Mouse (Mus musculus) myocyte (in vitro differentiated cells): ENCODE measurements at regions not wholly inside any gene's neighbourhood (a gene's known extent, or its start where the extent isn't known, plus 50 kb on each side); places are given as distances from the start of the nearest gene placed in this dataset.

ENCODE experiments used
- H3K27me3 ChIP-seq: one replicate; pipeline ENCODE4 v1.6.1; 2011; ENCODE audit not compliant: control insufficient read depth, insufficient read depth, insufficient read length
- H3K36me3 ChIP-seq: one replicate; pipeline ENCODE4 v1.6.1; 2011; ENCODE audit not compliant: control insufficient read depth, insufficient read depth
- H3K4me2 ChIP-seq: one replicate; pipeline ENCODE4 v1.6.1; 2011; ENCODE audit warnings: low read depth, control low read depth
- H3K4me3 ChIP-seq: one replicate; pipeline ENCODE4 v1.5.1; 2011; ENCODE audit warnings: mild to moderate bottlenecking, control low read depth, moderate library complexity
- H3K79me2 ChIP-seq: one replicate; pipeline ENCODE4 v1.6.1; 2011; ENCODE audit not compliant: control insufficient read depth, insufficient read depth
- H3ac ChIP-seq: one replicate; pipeline ENCODE4 v1.6.1; 2011; ENCODE audit not compliant: control insufficient read depth, insufficient read length
- CEBPB ChIP-seq: IDR thresholded peaks from 2 replicates; pipeline ENCODE4 v1.6.1; 2011; ENCODE audit warnings: mild to moderate bottlenecking, moderate library complexity; ENCODE audit not compliant: poor library complexity, insufficient read depth, severe bottlenecking
- E2F4 ChIP-seq: IDR thresholded peaks from one replicate; pipeline ENCODE4 v1.6.1; 2011; ENCODE audit warnings: mild to moderate bottlenecking, control low read depth, moderate library complexity; ENCODE audit not compliant: insufficient read depth
- MAX ChIP-seq: IDR thresholded peaks from one replicate; pipeline ENCODE4 v1.6.1; 2011; ENCODE audit warnings: low read depth, mild to moderate bottlenecking, control low read depth
- MYOD1 ChIP-seq, 3 experiments: IDR thresholded peaks; one replicate each; pipeline ENCODE4 v1.6.1; 2011; ENCODE audit warnings: control low read depth in 2 of 3, low read depth in 2 of 3, mild to moderate bottlenecking in 2 of 3, moderate library complexity in 1 of 3; ENCODE audit not compliant: insufficient read length in 2 of 3, control insufficient read depth in 1 of 3
- MYOG ChIP-seq, 3 experiments: IDR thresholded peaks; one replicate each; pipeline ENCODE4 v1.6.1; 2011; ENCODE audit warnings: control low read depth in 2 of 3, low read depth in 2 of 3, mild to moderate bottlenecking in 2 of 3; ENCODE audit not compliant: insufficient read length in 2 of 3, control insufficient read depth in 1 of 3, insufficient read depth in 1 of 3
- POLR2A ChIP-seq: IDR thresholded peaks from one replicate; pipeline ENCODE4 v1.6.1; 2011; ENCODE audit warnings: low read depth, mild to moderate bottlenecking, control low read depth, moderate library complexity; ENCODE audit not compliant: insufficient read length
- POLR2AphosphoS2 ChIP-seq: IDR thresholded peaks from one replicate; pipeline ENCODE4 v1.6.1; 2011; ENCODE audit warnings: low read depth, control low read depth; ENCODE audit not compliant: insufficient read length
- REST ChIP-seq: IDR thresholded peaks from one replicate; pipeline ENCODE4 v1.6.1; 2011; ENCODE audit warnings: mild to moderate bottlenecking, control low read depth, moderate library complexity; ENCODE audit not compliant: insufficient read depth, insufficient read length
- SRF ChIP-seq: IDR thresholded peaks from one replicate; pipeline ENCODE4 v1.6.1; 2011; ENCODE audit warnings: low read depth; ENCODE audit not compliant: control insufficient read depth, insufficient read length
- TCF12 ChIP-seq: IDR thresholded peaks from one replicate; pipeline ENCODE4 v1.6.1; 2011; ENCODE audit warnings: mild to moderate bottlenecking, control low read depth; ENCODE audit not compliant: poor library complexity, insufficient read depth, severe bottlenecking
- TCF3 ChIP-seq: IDR thresholded peaks from one replicate; pipeline ENCODE4 v1.6.1; 2011; ENCODE audit warnings: low read depth, control low read depth; ENCODE audit not compliant: insufficient read length
- USF1 ChIP-seq: IDR thresholded peaks from one replicate; pipeline ENCODE4 v1.6.1; 2011; ENCODE audit warnings: low read depth, mild to moderate bottlenecking, control low read depth, moderate library complexity

- H3K4me2 ChIP-seq: no peak overlapping the region
- no peak overlapping the region for H3ac ChIP-seq
- no peak for TF ChIP-seq MAX
- TF ChIP-seq REST: no peak
- TF ChIP-seq MYOG (IDR thresholded peaks at IDR 0.05; ENCODE audit: control insufficient read depth in 1 of 3, insufficient read depth in 1 of 3, insufficient read length in 2 of 3, low read depth in 2 of 3): no peak
- no peak for TF ChIP-seq MYOD1 (IDR thresholded peaks at IDR 0.05; ENCODE audit: control insufficient read depth in 1 of 3, insufficient read length in 2 of 3, low read depth in 2 of 3)
- TF ChIP-seq POLR2AphosphoS2: no peak
- no peak for TF ChIP-seq E2F4
- no peak for TF ChIP-seq USF1
- TF ChIP-seq TCF12: no peak
- TF ChIP-seq SRF: no peak
- TF ChIP-seq TCF3: no peak
- no peak for TF ChIP-seq CEBPB
- no peaks in the 10 kb centered on the region for H3K27me3 ChIP-seq
- no peaks in the 10 kb centered on the region for H3K79me2 ChIP-seq
- H3K4me3 ChIP-seq: no peak overlapping the region
- no peaks in the 10 kb centered on the region for H3K36me3 ChIP-seq
These were observed 119.1 kb downstream of the Tbx4 start for GRCm38 (mm10) chr11:86005284-86005683.

GRCm38 (mm10) chr11:86005899-86006445, 119.8 kb downstream of the Tbx4 start:
- no peak overlapping the region for H3K4me3 ChIP-seq
- no peak overlapping the region for H3K4me2 ChIP-seq
- no peaks in the 10 kb centered on the region for H3K36me3 ChIP-seq
- TF ChIP-seq MAX (no peak), POLR2A (no peak), MYOD1 (IDR thresholded peaks at IDR 0.05; ENCODE audit: control insufficient read depth in 1 of 3, insufficient read length in 2 of 3, low read depth in 2 of 3) (no peak), MYOG (IDR thresholded peaks at IDR 0.05; ENCODE audit: control insufficient read depth in 1 of 3, insufficient read depth in 1 of 3, insufficient read length in 2 of 3, low read depth in 2 of 3) (no peak), TCF3 (no peak), E2F4 (no peak), TCF12 (no peak), REST (no peak), CEBPB (no peak), SRF (no peak)
- H3ac ChIP-seq: no peak overlapping the region
- H3K27me3 ChIP-seq: no peaks in the 10 kb centered on the region
- no peaks in the 10 kb centered on the region for H3K79me2 ChIP-seq

DNA sequence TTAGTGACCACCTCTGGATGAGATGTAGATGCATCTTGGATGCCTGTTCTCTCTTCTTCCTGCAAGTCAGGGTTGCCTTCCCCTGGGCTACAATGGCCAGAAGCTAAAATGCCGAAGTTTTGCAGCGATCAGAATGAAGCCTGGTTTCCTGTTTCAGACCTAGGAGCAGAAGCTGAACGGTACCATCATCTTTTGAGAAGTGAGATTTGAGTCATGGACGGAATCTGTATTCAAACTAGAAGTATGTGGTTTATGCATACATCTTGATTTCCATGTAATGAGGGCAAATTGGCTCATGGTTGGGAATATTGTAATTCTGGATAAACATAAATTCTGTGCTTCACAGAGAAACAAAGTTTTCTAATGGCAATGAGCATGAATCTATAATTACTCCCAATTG, 120.6 kb downstream of the Tbx4 start:
- Histone ChIP-seq H3ac (no peak overlapping the region), H3K36me3 (no peaks in the 10 kb centered on the region), H3K27me3 (no peaks in the 10 kb centered on the region), H3K79me2 (no peaks in the 10 kb centered on the region), H3K4me3 (no peak overlapping the region), H3K4me2 (no peak overlapping the region)
- TF ChIP-seq REST: no peak
- TF ChIP-seq TCF3: no peak
- no peak for TF ChIP-seq POLR2A
- TF ChIP-seq E2F4: no peak
- no peak for TF ChIP-seq SRF
- TF ChIP-seq USF1: no peak
- TF ChIP-seq POLR2AphosphoS2: no peak
- TF ChIP-seq TCF12: no peak
- TF ChIP-seq MYOD1 (IDR thresholded peaks at IDR 0.05; ENCODE audit: control insufficient read depth in 1 of 3, insufficient read length in 2 of 3, low read depth in 2 of 3): no peak
- no peak for TF ChIP-seq CEBPB
